Mouse (Mus musculus) liver, embryonic 15.5 days (tissue): ENCODE measurements around the gene Cfap54. TPM values are rescaled to one million over a fixed set of nuclear protein-coding genes. Genes with fewer than 3 reads are reported as not detected.

Experiments
- ATAC-seq: fragments of 200-750 bp; cut with Nextera tagmentation; 2 replicates; pipeline ENCODE4 v1.8.0; 2017; ENCODE audit warnings: moderate number of reproducible peaks, mild to moderate bottlenecking, moderate library complexity; ENCODE audit not compliant: insufficient read depth
- H3K27ac ChIP-seq: fragments of 300-500 bp; sonication (generic); replicated peaks from 2 replicates; pipeline ENCODE4 v1.5.1; 2015; ENCODE audit warnings: mild to moderate bottlenecking, inconsistent platforms
- H3K27me3 ChIP-seq: fragments of 300-500 bp; sonication (generic); 2 replicates; pipeline ENCODE4 v1.6.1; 2015; ENCODE audit warnings: mild to moderate bottlenecking, inconsistent platforms
- H3K36me3 ChIP-seq: fragments of 300-500 bp; sonication (generic); replicated peaks from 2 replicates; pipeline ENCODE4 v1.6.1; 2015; ENCODE audit warnings: moderate library complexity, mild to moderate bottlenecking, inconsistent platforms
- H3K4me1 ChIP-seq: fragments of 300-500 bp; sonication (generic); replicated peaks from 2 replicates; pipeline ENCODE4 v1.6.1; 2015; ENCODE audit warnings: inconsistent platforms
- H3K4me2 ChIP-seq: fragments of 300-500 bp; sonication (generic); 2 replicates; pipeline ENCODE4 v1.6.1; 2015; ENCODE audit warnings: moderate library complexity, mild to moderate bottlenecking, inconsistent platforms
- H3K4me3 ChIP-seq: fragments of 300-500 bp; sonication (generic); replicated peaks from 2 replicates; pipeline ENCODE4 v1.5.1; 2015; ENCODE audit warnings: mild to moderate bottlenecking, inconsistent platforms
- H3K9ac ChIP-seq: fragments of 300-500 bp; sonication (generic); 2 replicates; pipeline ENCODE4 v1.6.1; 2015; ENCODE audit warnings: moderate library complexity, mild to moderate bottlenecking, inconsistent platforms
- H3K9me3 ChIP-seq: fragments of 300-500 bp; sonication (generic); replicated peaks from 2 replicates; pipeline ENCODE4 v1.6.1; 2016; ENCODE audit warnings: inconsistent platforms
- WGBS: fragments of 180-500 bp; shearing (Covaris S2); methylation state at CpG from one replicate; pipeline ENCODE4 v1.1.7; 2015; ENCODE audit warnings: mixed read lengths; ENCODE audit not compliant: insufficient replicate concordance; 5-methylcytosine and 5-hydroxymethylcytosine counted together
- polyA plus RNA-seq: library from polyadenylated mRNA; unstranded; fragments of >200 nt; fragmentation: Nextera tagmentation; extraction: Ambion mirVana; gene quantifications from 2 replicates; pipeline ENCODE4 v1.2.1, GENCODE M21; 2015

The Cfap54 gene
- polyA plus RNA-seq, 1 experiment from 2014 or later, result 0.18 TPM

DNA sequence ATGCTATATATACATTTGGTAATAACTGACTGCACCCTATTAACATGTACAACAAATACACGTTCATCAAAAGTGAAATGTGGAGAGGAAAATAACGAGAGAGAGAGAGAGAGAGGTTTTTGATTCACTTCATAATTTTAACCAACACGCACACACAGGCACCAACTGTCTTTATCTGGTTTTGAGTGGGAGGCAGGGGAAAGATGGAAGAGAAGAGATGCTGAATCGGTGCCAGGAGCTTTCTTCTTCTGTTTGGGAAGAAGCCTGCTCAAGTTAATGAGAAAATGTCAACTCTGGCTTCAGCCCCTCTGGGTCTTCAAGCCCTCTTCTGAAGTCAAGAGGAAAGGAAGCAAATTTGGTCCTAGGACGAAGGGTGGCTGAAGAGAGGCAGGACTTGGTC lies 38.4 kb upstream of the Cfap54 start:
- Histone ChIP-seq H3K4me1 (peaks cover 30% of the 10 kb centered on the region), H3K27me3 (no peaks in the 10 kb centered on the region), H3K4me2 (no peak overlapping the region), H3K9ac (no peak overlapping the region), H3K36me3 (no peaks in the 10 kb centered on the region), H3K4me3 (no peak overlapping the region), H3K9me3 (no peaks in the 10 kb centered on the region), H3K27ac (no peak overlapping the region)
- 71% methylated on average over 5 of the region's 5 CpGs for WGBS
- ATAC-seq, result no peak

DNA sequence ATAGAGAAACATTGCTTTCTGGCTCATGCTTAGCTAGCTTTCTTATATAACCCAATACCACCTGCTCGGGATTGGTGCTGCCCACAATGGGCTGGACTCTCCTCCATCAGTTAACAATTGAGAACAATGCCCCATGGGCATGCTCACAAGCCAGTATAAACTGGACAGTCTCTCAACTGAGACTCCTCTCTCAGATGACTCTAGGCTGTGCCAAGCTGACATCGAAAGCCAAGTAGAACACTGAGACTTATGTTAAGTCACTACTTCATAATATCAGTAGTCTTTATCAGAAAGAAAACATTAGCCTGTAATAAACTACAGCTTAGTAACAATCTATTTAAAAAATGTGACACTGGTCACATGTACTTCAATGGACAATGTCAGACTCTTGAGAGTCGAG lies 35.2 kb upstream of the Cfap54 start:
- WGBS, result 58% methylated on average over 3 of the region's 3 CpGs
- no peaks in the 10 kb centered on the region for H3K36me3 ChIP-seq
- H3K4me3 ChIP-seq, result no peak overlapping the region
- no peaks in the 10 kb centered on the region for H3K9me3 ChIP-seq
- H3K27me3 ChIP-seq, result no peaks in the 10 kb centered on the region
- no peak for ATAC-seq
- peaks cover 20% of the 10 kb centered on the region for H3K4me1 ChIP-seq
- H3K4me2 ChIP-seq, result no peak overlapping the region
- H3K27ac ChIP-seq, result no peak overlapping the region
- no peak overlapping the region for H3K9ac ChIP-seq

DNA sequence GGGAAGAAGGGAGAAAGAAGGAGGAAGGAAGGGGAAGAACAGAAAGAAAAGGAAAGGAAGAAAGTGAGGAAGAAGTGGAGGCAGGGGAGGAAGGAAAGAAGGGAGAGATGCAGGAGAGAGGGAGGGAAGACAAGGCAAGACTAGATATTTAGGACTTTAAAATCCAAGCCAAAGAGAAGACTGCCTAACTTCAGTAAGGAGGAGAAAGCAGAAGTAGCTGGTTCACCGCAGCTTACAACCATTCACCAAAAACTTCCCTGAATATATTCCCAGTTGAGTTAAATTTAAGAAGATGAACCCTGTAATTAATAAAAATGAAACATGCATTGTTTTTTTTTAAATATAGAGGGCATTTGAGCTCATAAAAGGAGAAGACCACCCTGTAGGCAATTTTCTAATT lies 34.3 kb upstream of the Cfap54 start:
- Histone ChIP-seq H3K4me3 (no peak overlapping the region), H3K4me2 (no peak overlapping the region), H3K4me1 (peaks cover 11% of the 10 kb centered on the region), H3K27ac (no peak overlapping the region), H3K9ac (no peak overlapping the region), H3K9me3 (no peaks in the 10 kb centered on the region), H3K27me3 (no peaks in the 10 kb centered on the region), H3K36me3 (no peaks in the 10 kb centered on the region)
- WGBS, result 30% methylated on average over 1 of the region's 1 CpGs
- no peak for ATAC-seq

DNA sequence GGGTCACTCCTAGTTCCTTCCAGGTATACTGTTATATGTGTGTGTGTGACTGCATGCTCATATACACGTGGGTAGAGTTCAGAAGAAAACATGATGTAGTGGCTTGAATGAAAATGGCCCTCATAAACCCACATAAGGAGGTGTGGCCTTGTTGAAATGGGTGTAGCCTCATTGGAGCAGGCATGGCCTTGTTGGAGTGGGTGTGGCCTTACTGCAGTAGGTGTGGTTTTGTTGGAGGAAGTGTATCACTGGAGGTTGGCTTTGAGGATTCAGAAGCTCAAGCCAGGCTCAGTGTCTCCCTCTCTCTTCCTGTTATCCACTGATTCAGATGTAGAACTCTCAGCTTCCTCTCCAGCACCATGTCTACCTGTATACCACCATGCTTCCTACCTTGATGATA lies 33.4 kb upstream of the Cfap54 start:
- no peak for ATAC-seq
- H3K27ac ChIP-seq, result no peak overlapping the region
- H3K4me1 ChIP-seq, result peaks cover 11% of the 10 kb centered on the region
- H3K27me3 ChIP-seq, result no peaks in the 10 kb centered on the region
- H3K36me3 ChIP-seq, result no peaks in the 10 kb centered on the region
- 73% methylated on average over 1 of the region's 1 CpGs for WGBS
- no peak overlapping the region for H3K9ac ChIP-seq
- no peak overlapping the region for H3K4me3 ChIP-seq
- H3K9me3 ChIP-seq, result no peaks in the 10 kb centered on the region
- H3K4me2 ChIP-seq, result no peak overlapping the region

DNA sequence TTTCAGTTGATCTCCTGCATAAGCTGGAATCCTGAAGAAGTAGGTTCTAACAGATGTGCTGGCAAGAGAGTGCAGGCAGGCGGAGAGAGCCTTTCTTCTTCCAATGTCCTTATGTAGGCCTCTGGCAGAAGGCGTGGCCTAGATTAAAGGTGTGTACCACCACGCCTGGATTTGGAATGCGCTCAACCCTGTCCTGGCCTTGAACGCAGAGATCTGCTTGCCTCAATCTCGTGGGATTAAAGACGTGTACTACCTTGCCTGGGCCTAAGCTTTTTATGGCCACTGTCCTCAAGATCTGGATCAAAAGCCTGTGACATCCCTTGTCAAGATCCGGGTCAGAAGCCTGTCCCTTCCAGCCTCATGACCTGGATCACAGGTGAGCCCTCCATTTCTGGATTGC lies 32.5 kb upstream of the Cfap54 start:
- Histone ChIP-seq H3K27ac (no peak overlapping the region), H3K27me3 (no peaks in the 10 kb centered on the region), H3K9ac (no peak overlapping the region), H3K4me1 (peaks cover 11% of the 10 kb centered on the region), H3K4me2 (no peak overlapping the region), H3K4me3 (no peak overlapping the region), H3K9me3 (no peaks in the 10 kb centered on the region), H3K36me3 (no peaks in the 10 kb centered on the region)
- WGBS, result 74% methylated on average over 8 of the region's 8 CpGs
- ATAC-seq, result no peak

DNA sequence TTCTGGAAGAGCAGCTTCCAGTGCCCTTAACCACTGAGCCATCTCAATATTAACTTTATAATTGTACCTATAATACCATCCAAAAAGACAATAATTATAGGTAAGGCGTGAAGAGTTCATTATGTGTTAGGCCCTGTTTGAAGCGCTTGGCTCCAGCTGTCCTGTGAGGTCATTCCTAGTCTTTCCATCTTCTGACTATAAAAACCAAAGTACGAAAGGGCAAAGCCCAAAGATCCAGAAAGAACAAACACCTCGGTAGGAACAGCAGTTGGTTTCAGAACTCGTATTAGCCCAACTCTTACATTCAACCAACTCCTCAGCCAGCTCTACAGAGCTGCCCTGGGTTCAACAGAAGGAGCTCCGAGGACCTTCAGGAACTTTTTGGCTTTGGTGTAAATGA lies 30.6 kb upstream of the Cfap54 start:
- no peak overlapping the region for H3K4me2 ChIP-seq

DNA sequence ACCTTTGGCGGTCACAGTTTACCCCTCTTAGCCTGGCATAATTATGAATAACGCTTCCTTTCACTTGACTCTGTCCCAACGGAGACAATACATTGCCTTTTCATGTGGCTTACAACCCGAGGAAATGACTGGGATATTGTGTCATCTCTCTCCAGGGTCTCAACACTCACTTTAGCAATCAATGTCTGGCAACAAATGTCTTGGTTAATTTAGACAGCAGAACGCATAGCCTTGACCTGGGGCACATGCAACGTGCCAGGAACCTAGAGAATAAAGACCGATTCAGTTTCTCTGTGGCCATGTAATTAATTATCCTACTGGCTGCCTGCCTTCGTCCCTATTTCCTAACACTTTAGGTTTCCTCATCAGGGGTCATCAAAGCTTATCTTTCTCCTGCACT lies 30.0 kb upstream of the Cfap54 start:
- H3K9me3 ChIP-seq, result no peaks in the 10 kb centered on the region
- H3K4me3 ChIP-seq, result no peak overlapping the region
- 54% methylated on average over 8 of the region's 8 CpGs for WGBS
- H3K36me3 ChIP-seq, result no peaks in the 10 kb centered on the region
- no peak overlapping the region for H3K9ac ChIP-seq
- no peak for ATAC-seq
- no peak overlapping the region for H3K27ac ChIP-seq
- peaks cover 11% of the 10 kb centered on the region for H3K4me1 ChIP-seq
- no peaks in the 10 kb centered on the region for H3K27me3 ChIP-seq
- no peak overlapping the region for H3K4me2 ChIP-seq

More for the DNA sequence above, 30.6 kb upstream of the Cfap54 start:
- Histone ChIP-seq H3K9ac (no peak overlapping the region), H3K9me3 (no peaks in the 10 kb centered on the region), H3K27me3 (no peaks in the 10 kb centered on the region), H3K4me3 (no peak overlapping the region), H3K27ac (no peak overlapping the region), H3K36me3 (no peaks in the 10 kb centered on the region), H3K4me1 (peaks cover 11% of the 10 kb centered on the region)
- no peak for ATAC-seq
- WGBS, result 78% methylated on average over 6 of the region's 6 CpGs

DNA sequence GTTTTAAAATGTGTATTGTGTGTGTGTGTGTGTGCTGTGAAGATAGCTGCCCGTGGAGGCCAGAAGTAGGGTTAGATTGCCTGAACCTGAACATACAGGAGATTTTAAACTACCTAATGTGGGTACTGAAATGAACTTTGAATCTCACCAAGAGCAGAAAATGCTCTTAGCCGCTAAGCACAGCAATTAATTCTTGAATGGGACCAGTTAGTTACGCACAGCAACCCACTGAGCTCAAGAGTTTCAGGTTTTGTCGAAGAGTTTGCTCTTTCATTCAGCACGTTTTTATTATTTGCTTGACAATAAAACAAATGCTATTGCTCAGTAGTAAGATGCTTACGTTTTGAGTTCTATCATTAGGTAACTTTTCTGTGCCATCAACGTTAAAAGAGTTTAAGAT lies 23.9 kb upstream of the Cfap54 start:
- no peaks in the 10 kb centered on the region for H3K36me3 ChIP-seq
- H3K9ac ChIP-seq, result no peak overlapping the region
- H3K4me3 ChIP-seq, result no peak overlapping the region
- H3K27me3 ChIP-seq, result no peaks in the 10 kb centered on the region
- H3K4me2 ChIP-seq, result no peak overlapping the region
- no peaks in the 10 kb centered on the region for H3K9me3 ChIP-seq
- WGBS, result 70% methylated on average over 7 of the region's 7 CpGs
- H3K4me1 ChIP-seq, result no peaks in the 10 kb centered on the region
- H3K27ac ChIP-seq, result no peak overlapping the region
- no peak for ATAC-seq

DNA sequence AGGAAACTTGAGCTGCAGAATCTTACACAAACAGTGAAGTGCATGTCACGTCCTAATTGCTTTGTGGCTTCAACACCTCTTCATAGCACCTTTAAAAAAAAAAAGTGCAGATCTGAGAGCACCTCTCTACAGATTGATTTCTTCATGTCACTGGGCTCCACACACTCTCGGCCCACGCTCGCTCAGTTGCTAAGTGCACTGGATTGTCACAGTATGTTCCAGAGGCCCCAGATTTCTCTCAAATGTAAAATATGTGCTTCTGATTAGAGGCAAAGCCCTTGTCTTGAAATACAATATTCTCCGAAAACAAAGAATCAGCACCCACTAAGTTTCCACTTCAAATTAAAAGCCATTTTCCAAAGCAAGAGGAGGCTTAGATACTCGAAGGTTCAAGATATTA lies 22.9 kb upstream of the Cfap54 start:
- H3K9ac ChIP-seq, result no peak overlapping the region
- H3K4me3 ChIP-seq, result no peak overlapping the region
- H3K9me3 ChIP-seq, result no peaks in the 10 kb centered on the region
- no peaks in the 10 kb centered on the region for H3K36me3 ChIP-seq
- H3K4me2 ChIP-seq, result no peak overlapping the region
- no peak overlapping the region for H3K27ac ChIP-seq
- WGBS, result 59% methylated on average over 6 of the region's 6 CpGs
- H3K4me1 ChIP-seq, result no peaks in the 10 kb centered on the region
- H3K27me3 ChIP-seq, result no peaks in the 10 kb centered on the region
- no peak for ATAC-seq

DNA sequence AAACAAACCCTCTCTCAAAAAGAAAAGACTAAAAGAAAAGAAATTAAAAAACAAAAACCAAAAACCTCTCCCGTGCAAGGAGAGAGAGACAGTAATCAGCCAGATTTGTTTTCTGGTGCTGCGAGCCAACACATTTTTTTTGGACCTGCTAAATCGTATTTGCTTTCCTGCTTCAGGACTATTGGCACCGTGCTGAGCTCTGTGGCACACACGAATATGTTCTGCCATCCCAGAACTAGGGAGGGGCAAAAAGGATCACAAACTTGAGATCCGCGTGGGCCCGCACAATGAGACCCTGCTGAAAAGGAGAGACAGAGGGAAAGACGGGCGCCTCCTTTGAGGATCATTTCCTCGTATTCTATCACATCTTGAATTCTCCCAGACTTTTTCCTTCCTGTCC lies 22.3 kb upstream of the Cfap54 start:
- 71% methylated on average over 11 of the region's 11 CpGs for WGBS
- ATAC-seq, result no peak

DNA sequence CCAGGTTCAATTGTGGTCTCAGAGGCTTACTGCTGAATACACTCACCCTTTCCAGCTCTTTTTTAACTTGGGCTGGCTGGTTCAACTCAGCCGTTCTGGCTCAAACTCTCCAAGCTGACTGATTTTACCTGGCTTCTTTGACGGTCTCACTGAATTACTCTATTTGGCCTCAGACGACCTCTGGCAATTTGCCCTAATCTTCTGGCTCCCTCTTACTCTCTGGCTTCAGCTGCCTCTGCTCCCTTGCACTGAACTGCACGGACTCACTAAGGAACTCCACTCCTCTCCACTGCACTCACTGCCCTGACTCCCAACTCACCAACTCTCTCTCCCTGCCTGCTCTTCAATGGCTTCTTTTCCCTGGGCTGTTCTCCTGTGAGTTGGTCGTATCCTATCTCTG lies 20.9 kb upstream of the Cfap54 start:
- Histone ChIP-seq H3K36me3 (no peaks in the 10 kb centered on the region), H3K27ac (no peak overlapping the region), H3K27me3 (no peaks in the 10 kb centered on the region), H3K4me2 (no peak overlapping the region), H3K4me3 (no peak overlapping the region), H3K4me1 (no peaks in the 10 kb centered on the region), H3K9ac (no peak overlapping the region), H3K9me3 (no peaks in the 10 kb centered on the region)
- no peak for ATAC-seq
- 58% methylated on average over 5 of the region's 5 CpGs for WGBS

More for the DNA sequence above, 22.3 kb upstream of the Cfap54 start:
- H3K27me3 ChIP-seq, result no peaks in the 10 kb centered on the region
- H3K4me3 ChIP-seq, result no peak overlapping the region
- no peaks in the 10 kb centered on the region for H3K36me3 ChIP-seq
- H3K4me1 ChIP-seq, result no peaks in the 10 kb centered on the region
- no peak overlapping the region for H3K9ac ChIP-seq
- H3K4me2 ChIP-seq, result no peak overlapping the region
- H3K27ac ChIP-seq, result no peak overlapping the region
- H3K9me3 ChIP-seq, result no peaks in the 10 kb centered on the region

DNA sequence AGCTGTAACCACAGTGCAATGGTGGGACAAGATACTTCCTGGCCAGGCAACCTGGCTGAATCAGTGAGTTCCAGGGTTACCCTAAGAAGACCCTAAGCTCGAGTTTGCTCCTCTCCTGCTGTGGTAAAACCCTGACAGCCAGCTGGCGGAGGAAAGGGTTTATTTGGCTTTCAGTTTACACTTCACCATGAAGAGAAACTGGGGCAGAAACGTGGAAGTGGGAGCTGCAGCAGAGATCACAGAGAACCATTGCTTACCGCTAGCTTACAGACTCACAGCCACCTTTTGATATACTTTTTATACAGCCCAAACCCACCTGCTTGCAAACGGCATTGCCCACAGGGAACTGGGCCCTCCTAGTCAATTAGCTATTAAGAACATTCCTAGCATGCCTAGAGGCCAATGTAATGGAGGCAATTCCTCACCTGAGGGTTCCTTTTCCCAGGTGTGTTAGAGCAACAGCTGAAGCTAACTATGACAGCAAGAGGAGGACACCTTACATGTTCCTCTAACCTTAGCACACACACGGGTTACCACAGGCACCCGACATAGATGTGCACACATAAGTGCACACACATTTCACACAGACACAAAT lies 16.9 kb upstream of the Cfap54 start:
- Histone ChIP-seq H3K4me3 (no peak overlapping the region), H3K4me1 (no peaks in the 10 kb centered on the region; the same call in 1 of the 2 replicates), H3K27me3 (no peaks in the 10 kb centered on the region), H3K9ac (no peak overlapping the region), H3K36me3 (no peaks in the 10 kb centered on the region), H3K9me3 (no peaks in the 10 kb centered on the region), H3K27ac (no peak overlapping the region), H3K4me2 (no peak overlapping the region)
- WGBS, result 54% methylated on average over 7 of the region's 7 CpGs
- no peak for ATAC-seq
